Mouse (Mus musculus) lung, postnatal 14 days (tissue): ENCODE data around the gene Gm21789.
"Not testable (repeated sequence)": the region's sequence is repeated elsewhere in the genome, so short reads cannot be mapped to it uniquely, and the experiment has no call there.

Experiments used
- DNase-seq: peaks from one replicate; pipeline ENCODE4 v3.0.0; 2021

Gm21789 gene

GRCm38 (mm10) chrX:32941468-32941867 is at the start of gene Gm21789:
Gene Gm21789 (plus strand): TSS chrX:32941768.
- DNase-seq: not testable (repeated sequence)

DNA sequence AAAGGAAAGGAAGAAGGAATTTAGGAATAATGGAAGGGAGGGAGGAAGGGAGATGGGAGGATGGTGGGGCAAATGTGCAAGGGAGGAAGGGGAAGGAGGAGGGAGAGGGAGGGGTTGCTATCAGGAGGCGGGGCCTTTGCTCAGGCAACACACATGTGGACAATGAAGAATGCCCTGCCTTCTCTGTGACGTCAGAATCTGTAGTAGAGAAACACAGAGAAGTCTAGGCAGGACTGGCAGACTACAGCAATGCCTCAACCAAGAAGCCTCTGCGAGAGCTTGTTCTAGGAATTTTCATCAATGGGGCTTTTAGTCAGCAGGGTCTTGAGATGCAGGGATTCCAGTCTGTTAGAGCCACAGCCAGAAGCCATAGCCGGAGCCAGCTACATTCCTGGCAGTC is 47.2 kb upstream of the Gm21789 start, which contains the start of gene Btbd35f30:
Btbd35f30 (plus strand) TSS at position 301 of the 400 bp plus-strand sequence.
- not testable (repeated sequence) for DNase-seq

GRCm38 (mm10) chrX:32973597-32973996 is 32.0 kb downstream of the Gm21789 start, which contains the start of gene Btbd35f5:
Gene Btbd35f5 (plus strand): TSS chrX:32973897.
- DNase-seq: not testable (repeated sequence)
